Mouse (Mus musculus) layer of hippocampus, adult 9-11 months (tissue): ENCODE results near the gene Tas2r119.
"Not testable (repeated sequence)": the region's sequence is repeated elsewhere in the genome, so short reads cannot be mapped to it uniquely, and the experiment has no call there.

ENCODE experiments used
- DNase-seq: peaks from one replicate; pipeline ENCODE4 v3.0.0; 2022

Tas2r119 gene

GRCm38 (mm10) chr15:32176989-32177388 is at the start of gene Tas2r119:
Tas2r119 (plus strand) TSS chr15:32177289.
- no peak for DNase-seq

GRCm38 (mm10) chr15:32132315-32132714 is 44.8 kb upstream of the Tas2r119 start:
- no peak for DNase-seq

GRCm38 (mm10) chr15:32141657-32142056 is 35.4 kb upstream of the Tas2r119 start:
- no peak for DNase-seq

- DNase-seq, result no peak
Observed at GRCm38 (mm10) chr15:32144269-32144668, 32.8 kb upstream of the Tas2r119 start.

- no peak for DNase-seq
Observed at GRCm38 (mm10) chr15:32153404-32153803, 23.7 kb upstream of the Tas2r119 start.

GRCm38 (mm10) chr15:32153857-32154449 is 23.1 kb upstream of the Tas2r119 start:
- no peak for DNase-seq

GRCm38 (mm10) chr15:32156126-32156525 is 21.0 kb upstream of the Tas2r119 start:
- no peak for DNase-seq

GRCm38 (mm10) chr15:32160281-32160680 is 16.8 kb upstream of the Tas2r119 start:
- no peak for DNase-seq

GRCm38 (mm10) chr15:32171764-32172163 is 5.3 kb upstream of the Tas2r119 start:
- DNase-seq, result no peak

- DNase-seq, result no peak
Observed at GRCm38 (mm10) chr15:32172175-32172987, 4.7 kb upstream of the Tas2r119 start.

- no peak for DNase-seq
Observed at GRCm38 (mm10) chr15:32172988-32173329, 4.1 kb upstream of the Tas2r119 start.

- DNase-seq, result peak; percentile 84
Observed at GRCm38 (mm10) chr15:32180010-32180725, 3.1 kb downstream of the Tas2r119 start.

GRCm38 (mm10) chr15:32182026-32182425 is 4.9 kb downstream of the Tas2r119 start:
- no peak for DNase-seq

- peak; percentile 9 for DNase-seq
Observed at GRCm38 (mm10) chr15:32184964-32185363, 7.9 kb downstream of the Tas2r119 start.

- DNase-seq, result no peak
Observed at GRCm38 (mm10) chr15:32189879-32190278, 12.8 kb downstream of the Tas2r119 start.

GRCm38 (mm10) chr15:32190436-32190835 is 13.3 kb downstream of the Tas2r119 start:
- no peak for DNase-seq

- no peak for DNase-seq
Observed at GRCm38 (mm10) chr15:32192948-32193347, 15.9 kb downstream of the Tas2r119 start.

- DNase-seq, result no peak
Observed at GRCm38 (mm10) chr15:32198076-32198475, 21.0 kb downstream of the Tas2r119 start.

- DNase-seq, result no peak
Observed at GRCm38 (mm10) chr15:32198561-32198960, 21.5 kb downstream of the Tas2r119 start.

GRCm38 (mm10) chr15:32203242-32203641 is 26.2 kb downstream of the Tas2r119 start:
- no peak for DNase-seq

- DNase-seq, result peak; percentile 37
Observed at GRCm38 (mm10) chr15:32204908-32205307, 27.8 kb downstream of the Tas2r119 start.

- DNase-seq, result not testable (repeated sequence)
Observed at GRCm38 (mm10) chr15:32214687-32215086, 37.6 kb downstream of the Tas2r119 start.

- DNase-seq, result no peak
Observed at GRCm38 (mm10) chr15:32223028-32223427, 45.9 kb downstream of the Tas2r119 start.

GRCm38 (mm10) chr15:32225394-32225793 is 48.3 kb downstream of the Tas2r119 start:
- no peak for DNase-seq
